Mouse (Mus musculus) hindbrain, postnatal 0 days (tissue): Measurements from ENCODE around the gene Psmf1. TPM values are rescaled to one million over a fixed set of nuclear protein-coding genes. Genes with fewer than 3 reads are reported as not detected.

Experiments
- ATAC-seq: fragments of 200-750 bp; cut with Nextera tagmentation; 2 replicates; pipeline ENCODE4 v1.8.0; 2017; ENCODE audit warnings: mild to moderate bottlenecking, moderate TSS enrichment, moderate library complexity
- DNase-seq: peaks from one replicate; pipeline ENCODE4 v3.0.0-alpha.2; 2015; ENCODE audit warnings: low spot score
- H3K27ac ChIP-seq: fragments of 300-500 bp; sonication (generic); 2 replicates; pipeline ENCODE4 v1.5.1; 2014; ENCODE audit warnings: mild to moderate bottlenecking
- H3K27me3 ChIP-seq: fragments of 300-500 bp; sonication (generic); 2 replicates; pipeline ENCODE4 v1.6.1; 2014; ENCODE audit warnings: low read length, mixed read lengths; ENCODE audit not compliant: insufficient read depth
- H3K36me3 ChIP-seq: fragments of 300-500 bp; sonication (generic); 2 replicates; pipeline ENCODE4 v1.6.1; 2014; ENCODE audit warnings: low read length, mixed read lengths; ENCODE audit not compliant: insufficient read depth
- H3K4me1 ChIP-seq: fragments of 300-500 bp; sonication (generic); 2 replicates; pipeline ENCODE4 v1.6.1; 2014; ENCODE audit warnings: antibody characterized with exemption, low read length, mixed read lengths; ENCODE audit not compliant: insufficient read depth
- H3K4me2 ChIP-seq: fragments of 300-500 bp; sonication (generic); 2 replicates; pipeline ENCODE4 v1.6.1; 2014; ENCODE audit warnings: low read depth, mild to moderate bottlenecking, low read length, moderate library complexity, mixed read lengths
- H3K4me3 ChIP-seq: fragments of 300-500 bp; sonication (generic); 2 replicates; pipeline ENCODE4 v1.5.1; 2014; ENCODE audit warnings: low read length
- H3K9ac ChIP-seq: fragments of 300-500 bp; sonication (generic); replicated peaks from 2 replicates; pipeline ENCODE4 v1.6.1; 2014; ENCODE audit warnings: mild to moderate bottlenecking, low read length, moderate library complexity, mixed read lengths
- H3K9me3 ChIP-seq: fragments of 300-500 bp; sonication (generic); 2 replicates; pipeline ENCODE4 v1.6.1; 2016; ENCODE audit warnings: low read length, mixed read lengths
- CTCF ChIP-seq: IDR thresholded peaks from 2 replicates; pipeline ENCODE4 v1.5.1; 2016; ENCODE audit warnings: antibody characterized with exemption, control low read depth, low read depth
- WGBS: fragments of 180-500 bp; shearing (Covaris S2); extraction: QIAGEN DNeasy Blood & Tissue Kit; methylation state at CpG from one replicate; pipeline ENCODE4 v1.1.7; 2014; 5-methylcytosine and 5-hydroxymethylcytosine counted together
- polyA plus RNA-seq: library from polyadenylated mRNA; unstranded; fragments of >200 nt; fragmentation: Nextera tagmentation; extraction: Ambion mirVana; gene quantifications from 2 replicates; pipeline ENCODE4 v1.2.1, GENCODE M21; 2015
- total RNA-seq: library from RNA; depleted of rRNA; stranded (reverse); fragments of >200 nt; gene quantifications from 2 replicates; pipeline ENCODE4 v1.2.3, GENCODE M21; 2014

The Psmf1 gene
- total and polyA plus RNA-seq, 2 experiments from 2014 or later, result 63.5 to 68.6 TPM

GRCm38 (mm10) chr2:151772169-151772568 lies 28.2 kb upstream of the Psmf1 start:
- 69% methylated on average over 4 of the region's 4 CpGs for WGBS
- TF ChIP-seq CTCF, result no peak
- no peak for DNase-seq
- ATAC-seq, result no peak
- no peaks in the 10 kb centered on the region for H3K9me3 ChIP-seq
- H3K4me3 ChIP-seq, result no peak overlapping the region
- H3K27ac ChIP-seq, result no peak overlapping the region
- H3K4me1 ChIP-seq, result no peaks in the 10 kb centered on the region
- no peak overlapping the region for H3K4me2 ChIP-seq
- H3K9ac ChIP-seq, result no peak overlapping the region
- no peaks in the 10 kb centered on the region for H3K27me3 ChIP-seq
- H3K36me3 ChIP-seq, result no peaks in the 10 kb centered on the region

- DNase-seq, result no peak
- Histone ChIP-seq H3K4me2 (no peak overlapping the region), H3K4me1 (no peaks in the 10 kb centered on the region), H3K4me3 (no peak overlapping the region), H3K36me3 (no peaks in the 10 kb centered on the region), H3K27ac (no peak overlapping the region), H3K9me3 (no peaks in the 10 kb centered on the region), H3K9ac (no peak overlapping the region), H3K27me3 (no peaks in the 10 kb centered on the region)
- no peak for ATAC-seq
- TF ChIP-seq CTCF, result no peak
- 90% methylated on average over 2 of the region's 2 CpGs for WGBS
Observed at GRCm38 (mm10) chr2:151764557-151764956, 20.6 kb upstream of the Psmf1 start.

DNA sequence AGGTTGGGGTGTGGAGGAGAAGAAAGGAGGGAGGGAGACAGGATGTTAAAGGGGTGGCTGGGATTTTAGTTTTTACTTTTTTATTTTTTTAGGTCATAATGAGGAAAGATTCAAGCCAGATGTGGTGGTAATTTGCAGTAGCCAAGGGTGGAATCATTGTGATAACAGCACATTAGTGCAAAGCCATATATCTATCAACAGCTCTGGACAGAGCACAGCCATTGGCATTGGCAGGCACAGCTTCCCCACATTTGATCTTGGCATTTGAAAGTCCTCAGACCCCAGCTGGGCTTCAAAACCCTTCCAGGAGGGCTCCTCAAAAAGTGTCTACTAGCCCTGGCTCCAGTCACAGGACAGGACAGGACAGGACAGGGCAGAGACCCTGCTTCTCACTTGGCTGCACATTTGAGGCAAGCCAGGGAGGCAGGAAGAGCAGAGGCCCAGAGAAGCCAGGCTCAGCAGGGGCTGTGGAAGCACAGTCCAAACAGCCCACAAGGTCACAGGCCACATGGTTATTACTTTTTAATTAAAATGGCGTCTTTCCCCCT lies 14.9 kb upstream of the Psmf1 start:
- 47% methylated on average over 1 of the region's 1 CpGs for WGBS
- no peak overlapping the region for H3K27ac ChIP-seq
- H3K36me3 ChIP-seq, result no peaks in the 10 kb centered on the region
- DNase-seq (no peak), ATAC-seq (no peak)
- no peak overlapping the region for H3K4me2 ChIP-seq
- H3K4me3 ChIP-seq, result no peak overlapping the region
- H3K27me3 ChIP-seq, result no peaks in the 10 kb centered on the region
- no peaks in the 10 kb centered on the region for H3K4me1 ChIP-seq
- H3K9me3 ChIP-seq, result no peaks in the 10 kb centered on the region
- no peak for TF ChIP-seq CTCF
- no peak overlapping the region for H3K9ac ChIP-seq

GRCm38 (mm10) chr2:151757451-151757850 lies 13.5 kb upstream of the Psmf1 start:
- DNase-seq (no peak), ATAC-seq (no peak)
- Histone ChIP-seq H3K4me1 (no peaks in the 10 kb centered on the region), H3K9me3 (no peaks in the 10 kb centered on the region), H3K27ac (no peak overlapping the region), H3K36me3 (no peaks in the 10 kb centered on the region), H3K4me2 (no peak overlapping the region), H3K4me3 (no peak overlapping the region), H3K9ac (no peak overlapping the region), H3K27me3 (no peaks in the 10 kb centered on the region)
- WGBS, result 69% methylated on average over 5 of the region's 5 CpGs
- TF ChIP-seq CTCF, result no peak

DNA sequence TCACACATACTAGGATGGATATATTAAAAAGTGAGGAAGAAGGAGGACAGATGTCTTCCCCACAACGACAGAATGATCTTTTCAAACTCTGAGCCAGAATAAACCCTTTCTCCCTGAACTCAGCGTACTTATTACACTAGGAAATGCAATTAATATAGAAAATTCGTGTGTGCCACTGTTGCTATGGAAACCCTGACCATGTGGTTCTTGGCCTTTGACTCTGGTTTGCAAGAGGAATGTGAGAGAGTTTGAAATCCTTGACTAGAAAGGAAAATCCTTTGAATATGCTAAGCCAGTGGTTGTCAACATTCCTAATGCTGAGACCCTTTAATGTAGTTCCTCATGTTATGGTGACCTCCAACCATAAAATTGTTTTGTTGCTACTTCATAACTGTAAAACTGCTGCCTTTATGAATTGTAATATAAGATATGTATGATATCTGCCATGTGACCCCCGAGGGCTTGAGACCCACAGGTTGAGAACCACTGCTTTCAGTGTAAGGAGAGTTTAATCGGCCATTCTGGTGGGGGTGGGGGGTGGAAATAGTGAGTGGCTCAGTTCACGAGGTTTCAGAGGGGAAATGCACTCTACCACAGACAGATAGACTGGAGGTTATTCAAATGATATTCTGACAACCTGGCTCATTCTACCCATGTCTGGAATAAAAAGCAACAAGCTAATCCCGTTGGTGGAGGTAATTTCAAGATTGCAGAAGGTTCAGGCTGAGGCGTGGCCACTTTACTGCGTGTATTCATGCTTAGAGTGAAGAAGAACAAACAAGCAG lies 12.5 kb upstream of the Psmf1 start:
- no peak for TF ChIP-seq CTCF
- no peak overlapping the region for H3K27ac ChIP-seq
- H3K27me3 ChIP-seq, result no peaks in the 10 kb centered on the region
- H3K36me3 ChIP-seq, result no peaks in the 10 kb centered on the region
- no peak overlapping the region for H3K4me3 ChIP-seq
- H3K4me2 ChIP-seq, result no peak overlapping the region
- no peak overlapping the region for H3K9ac ChIP-seq
- no peaks in the 10 kb centered on the region for H3K9me3 ChIP-seq
- ATAC-seq, result no peak
- no peaks in the 10 kb centered on the region for H3K4me1 ChIP-seq
- no peak for DNase-seq
- WGBS, result 54% methylated on average over 9 of the region's 9 CpGs

GRCm38 (mm10) chr2:151751330-151751729 lies 7.3 kb upstream of the Psmf1 start:
- H3K27me3 ChIP-seq, result no peaks in the 10 kb centered on the region
- no peak for TF ChIP-seq CTCF
- no peaks in the 10 kb centered on the region for H3K36me3 ChIP-seq
- H3K9me3 ChIP-seq, result no peaks in the 10 kb centered on the region
- ATAC-seq, result no peak
- H3K27ac ChIP-seq, result no peak overlapping the region
- DNase-seq, result no peak
- no peaks in the 10 kb centered on the region for H3K4me1 ChIP-seq
- WGBS, result 76% methylated on average over 5 of the region's 5 CpGs
- no peak overlapping the region for H3K9ac ChIP-seq
- H3K4me2 ChIP-seq, result no peak overlapping the region
- H3K4me3 ChIP-seq, result no peak overlapping the region
